In the genomic region with DNA sequence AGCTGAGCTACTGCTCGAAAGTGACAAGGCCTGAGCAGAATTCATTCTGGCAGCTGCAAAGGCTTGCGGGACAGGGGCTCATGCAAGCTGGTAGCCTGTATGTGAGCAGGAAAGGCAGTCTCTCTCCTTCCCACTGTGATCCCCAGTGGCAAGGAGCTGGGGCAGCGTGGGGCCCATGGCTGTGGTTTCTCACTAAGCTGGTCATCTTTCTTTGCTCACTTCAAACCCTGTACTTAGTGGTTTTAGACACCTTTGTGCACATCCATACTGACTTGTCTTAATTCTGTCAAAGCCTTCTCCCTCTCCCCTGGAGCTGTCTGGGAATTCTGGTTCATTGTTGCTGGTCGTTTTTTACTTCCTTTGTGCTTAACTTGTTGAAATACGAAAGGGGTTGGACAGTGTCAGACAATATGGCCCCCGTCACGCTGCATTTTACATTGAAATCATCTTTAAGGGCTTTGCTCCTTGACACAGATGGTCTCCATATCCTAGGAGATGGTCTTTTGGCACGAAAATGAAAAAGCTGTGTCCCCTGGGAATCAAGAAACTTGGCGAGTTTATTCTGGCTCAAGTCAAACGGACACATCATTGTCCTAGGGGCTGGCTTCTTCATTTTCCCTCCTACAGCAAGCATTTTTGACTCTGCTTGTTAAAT, we compare ENCODE assay signal across 25 mouse cellular contexts. TPM values are rescaled to one million over a fixed set of nuclear protein-coding genes. Genes with fewer than 3 reads are reported as not detected.
DNase-seq lines count a peak whose midpoint lies in the region; ATAC-seq and TF ChIP-seq lines count a peak whose summit lies in the region.
"Had no signal": no experiment of that assay in that cellular context is flagged by ENCODE, and none has a peak within 500 bp of the region (broad histone marks: within the 10 kb centered on the region; RNA-seq: fewer than 3 reads in every experiment).

No protein-coding gene starts in this region.

- ATAC-seq in lung, embryonic 14.5 days (ENCODE audit: insufficient read depth) = no peak
- ATAC-seq in midbrain, embryonic 13.5 days = peak; percentile 40; the same call in 1 of the 2 replicates
- ATAC-seq: liver, embryonic 12.5 days had no signal

- DNase-seq in lung, embryonic 14.5 days = peak; percentile 0
- DNase-seq in lung, postnatal 25 days (ENCODE audit: low spot score) = no peak
- DNase-seq in embryo, embryonic 10 days (ENCODE audit: low spot score) = peak; percentile 9
- DNase-seq in embryo, embryonic 9.5 days (ENCODE audit: extremely low spot score) = peak; percentile 0
- no peak for DNase-seq in adrenal gland, adult (ENCODE audit: inconsistent age in 2 of 2, low spot score in 1 of 2)
- DNase-seq in adrenal gland, adult 18-20 months (ENCODE audit: low spot score in 2 of 2) = no peak
- DNase-seq: adrenal gland, adult 2 months; cerebellum, adult 9-11 months; gastrocnemius, postnatal 10 days; heart, adult 11 months; heart, postnatal 14 days; kidney, adult 8-10 months; kidney, postnatal 25 days; lung, adult 2 months had no signal

- H3K4me3 ChIP-seq in lung, embryonic 14.5 days (ENCODE audit: low read depth, low read length) = no peak overlapping the region
- no peak overlapping the region for H3K4me3 ChIP-seq in midbrain, embryonic 13.5 days (replicated peaks)
- H3K4me3 ChIP-seq: forebrain, embryonic 12.5 days; heart, embryonic 12.5 days; left cerebral cortex, adult 2 months; limb, embryonic 12.5 days; liver, embryonic 12.5 days had no signal

- TF ChIP-seq CTCF in lung, embryonic 14.5 days (IDR thresholded peaks at IDR 0.05; ENCODE audit: low read depth) = no peak

- 68% methylated on average over 10 of the region's 10 CpGs for WGBS in lung, embryonic 14.5 days
- WGBS in midbrain, embryonic 13.5 days = 47% methylated on average over 10 of the region's 10 CpGs

- H3K4me2 ChIP-seq in lung, embryonic 14.5 days = no peak overlapping the region
- H3K4me2 ChIP-seq in midbrain, embryonic 13.5 days (replicated peaks) = no peak overlapping the region
- H3K4me2 ChIP-seq: forebrain, embryonic 12.5 days; heart, embryonic 12.5 days; limb, embryonic 12.5 days; liver, embryonic 12.5 days had no signal

- no peaks in the 10 kb centered on the region for H3K9me3 ChIP-seq in lung, embryonic 14.5 days (ENCODE audit: low read depth, low read length)
- no peaks in the 10 kb centered on the region for H3K9me3 ChIP-seq in midbrain, embryonic 13.5 days
- H3K9me3 ChIP-seq: forebrain, embryonic 12.5 days; heart, embryonic 12.5 days; limb, embryonic 12.5 days; liver, embryonic 12.5 days had no signal

- H3K36me3 ChIP-seq in lung, embryonic 14.5 days (ENCODE audit: insufficient read depth) = no peaks in the 10 kb centered on the region
- H3K36me3 ChIP-seq in midbrain, embryonic 13.5 days = no peaks in the 10 kb centered on the region
- H3K36me3 ChIP-seq: forebrain, embryonic 12.5 days; heart, embryonic 12.5 days; limb, embryonic 12.5 days; liver, embryonic 12.5 days had no signal

- H3K4me1 ChIP-seq in lung, embryonic 14.5 days (ENCODE audit: insufficient read depth) = no peaks in the 10 kb centered on the region
- no peaks in the 10 kb centered on the region for H3K4me1 ChIP-seq in midbrain, embryonic 13.5 days (replicated peaks)
- H3K4me1 ChIP-seq: forebrain, embryonic 12.5 days; heart, embryonic 12.5 days; limb, embryonic 12.5 days; liver, embryonic 12.5 days had no signal

- no peak overlapping the region for H3K9ac ChIP-seq in lung, embryonic 14.5 days
- no peak overlapping the region for H3K9ac ChIP-seq in midbrain, embryonic 13.5 days (replicated peaks)
- H3K9ac ChIP-seq: forebrain, embryonic 12.5 days; heart, embryonic 12.5 days; limb, embryonic 12.5 days; liver, embryonic 12.5 days had no signal

- H3K27ac ChIP-seq in lung, embryonic 14.5 days (ENCODE audit: low read depth) = no peak overlapping the region
- no peak overlapping the region for H3K27ac ChIP-seq in midbrain, embryonic 13.5 days
- H3K27ac ChIP-seq: forebrain, embryonic 12.5 days; left cerebral cortex, adult 2 months; limb, embryonic 12.5 days; liver, embryonic 12.5 days; stomach, postnatal 0 days had no signal

- H3K27me3 ChIP-seq in lung, embryonic 14.5 days (ENCODE audit: insufficient read depth, low read length) = no peaks in the 10 kb centered on the region
- no peaks in the 10 kb centered on the region for H3K27me3 ChIP-seq in midbrain, embryonic 13.5 days
- H3K27me3 ChIP-seq: forebrain, embryonic 12.5 days; heart, embryonic 12.5 days; limb, embryonic 12.5 days; liver, embryonic 12.5 days had no signal

RNA-seq across cellular contexts. Expression of gene Zic3, which starts 34.9 kb away (rescaled TPM):
- not detected in 2 replicates for polyA plus RNA-seq in lung, embryonic 14.5 days (2014; fragmentation: Nextera tagmentation; extraction: Ambion mirVana)
- 31.7 and 32.7 TPM in 2 replicates for polyA plus RNA-seq in midbrain, embryonic 13.5 days (2015; fragmentation: Nextera tagmentation; extraction: Ambion mirVana)
- not detected for total RNA-seq in adrenal gland, adult 18-20 months (2021)
- total RNA-seq: adrenal gland, adult 2 months; gastrocnemius, postnatal 10 days; heart, postnatal 14 days had no signal
- polyA plus RNA-seq: adrenal gland, adult 2 months; C2C12; intestine, embryonic 14.5 days; liver, embryonic 12.5 days; lung, adult 2 months; stomach, postnatal 0 days; thymus, postnatal 0 days; urinary bladder, adult 2 months had no signal

Comparison
In these comparisons a context has a peak if more than half of its experiments do, and no peak if none do; other contexts are left out.
1. DNase-seq: peak in lung, embryonic 14.5 days (single experiment), embryo, embryonic 10 days (single experiment) and embryo, embryonic 9.5 days (single experiment); none in lung, postnatal 25 days (single experiment), adrenal gland, adult (0 of 2) and adrenal gland, adult 18-20 months (0 of 2).
2. RNA of gene Zic3, which starts 34.9 kb away (polyA plus RNA-seq): 31.7 to 32.7 TPM in midbrain, embryonic 13.5 days; not detected in lung, embryonic 14.5 days; every median in the first group is over 10 times any median in the second.